Mouse (Mus musculus) kidney, postnatal 0 days (tissue): ENCODE results near the gene Arl13a. TPM values are rescaled to one million over a fixed set of nuclear protein-coding genes. Genes with fewer than 3 reads are reported as not detected.

ENCODE experiments used
- ATAC-seq: fragments of 200-750 bp; cut with Nextera tagmentation; replicated peaks from 2 replicates; pipeline ENCODE4 v1.8.0; 2017; ENCODE audit warnings: low read depth, moderate number of reproducible peaks, moderate TSS enrichment, moderate library complexity; ENCODE audit not compliant: low FRiP score
- DNase-seq: peaks from one replicate; pipeline ENCODE4 v3.0.0-alpha.2; 2016; ENCODE audit warnings: low spot score
- H3K27ac ChIP-seq: fragments of 300-500 bp; sonication (generic); 2 replicates; pipeline ENCODE4 v1.5.1; 2014; ENCODE audit warnings: mild to moderate bottlenecking
- H3K27me3 ChIP-seq: fragments of 300-500 bp; sonication (generic); 2 replicates; pipeline ENCODE4 v1.6.1; 2014; ENCODE audit warnings: low read length, mixed read lengths; ENCODE audit not compliant: insufficient read depth
- H3K36me3 ChIP-seq: fragments of 300-500 bp; sonication (generic); 2 replicates; pipeline ENCODE4 v1.6.1; 2014; ENCODE audit warnings: low read length, mixed read lengths; ENCODE audit not compliant: insufficient read depth
- H3K4me1 ChIP-seq: fragments of 300-500 bp; sonication (generic); replicated peaks from 2 replicates; pipeline ENCODE4 v1.6.1; 2014; ENCODE audit warnings: antibody characterized with exemption, low read length, mixed read lengths; ENCODE audit not compliant: insufficient read depth
- H3K4me2 ChIP-seq: fragments of 300-500 bp; sonication (generic); 2 replicates; pipeline ENCODE4 v1.6.1; 2014; ENCODE audit warnings: mild to moderate bottlenecking, low read length, moderate library complexity, mixed read lengths
- H3K4me3 ChIP-seq: fragments of 300-500 bp; sonication (generic); replicated peaks from 2 replicates; pipeline ENCODE4 v1.5.1; 2014; ENCODE audit warnings: low read depth, low read length
- H3K9ac ChIP-seq: fragments of 300-500 bp; sonication (generic); 2 replicates; pipeline ENCODE4 v1.6.1; 2014; ENCODE audit warnings: low read depth, low read length
- H3K9me3 ChIP-seq: fragments of 300-500 bp; sonication (generic); replicated peaks from 2 replicates; pipeline ENCODE4 v1.6.1; 2016; ENCODE audit warnings: low read length, inconsistent platforms, mixed read lengths
- CTCF ChIP-seq: IDR thresholded peaks from 2 replicates; pipeline ENCODE4 v1.5.1; 2016; ENCODE audit warnings: antibody characterized with exemption, low read depth, mild to moderate bottlenecking, moderate library complexity
- WGBS: fragments of 180-500 bp; shearing (Covaris S2); extraction: QIAGEN DNeasy Blood & Tissue Kit; methylation state at CpG from one replicate; pipeline ENCODE4 v1.1.7; 2014; 5-methylcytosine and 5-hydroxymethylcytosine counted together
- polyA plus RNA-seq: library from polyadenylated mRNA; unstranded; fragments of >200 nt; fragmentation: Nextera tagmentation; extraction: Ambion mirVana; gene quantifications from 2 replicates; pipeline ENCODE4 v1.2.1, GENCODE M21; 2015

Arl13a gene
- polyA plus RNA-seq, 1 experiment from 2014 or later: not detected

DNA sequence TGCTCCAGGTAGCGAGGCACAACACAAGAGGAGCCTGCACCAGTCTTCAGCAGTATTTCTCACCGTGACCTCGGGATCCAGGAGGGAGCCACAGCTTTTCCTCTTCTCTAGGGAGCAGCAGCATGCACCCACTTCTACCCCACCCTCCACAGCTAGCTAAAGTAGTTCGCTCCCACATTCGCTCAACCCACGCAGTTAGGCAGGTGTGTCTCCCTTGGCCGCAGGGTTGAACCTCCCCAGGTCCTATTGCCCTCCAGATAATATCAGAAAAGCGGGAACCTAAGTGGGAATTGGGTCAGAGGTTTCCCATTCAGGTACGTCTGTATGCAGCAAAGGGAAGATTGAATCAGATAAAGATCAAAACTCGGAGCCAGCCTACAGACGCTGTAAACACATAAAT, 24.5 kb upstream of the Arl13a start:
- WGBS: 21% methylated on average over 11 of the region's 11 CpGs
- H3K4me3 ChIP-seq: no peak overlapping the region
- no peaks in the 10 kb centered on the region for H3K27me3 ChIP-seq
- no peak overlapping the region for H3K9ac ChIP-seq
- ATAC-seq (no peak), DNase-seq (no peak)
- H3K36me3 ChIP-seq: no peaks in the 10 kb centered on the region
- H3K4me2 ChIP-seq: peak overlapping the region; percentile 46
- no peak overlapping the region for H3K27ac ChIP-seq
- TF ChIP-seq CTCF: no peak
- no peaks in the 10 kb centered on the region for H3K9me3 ChIP-seq
- H3K4me1 ChIP-seq: no peaks in the 10 kb centered on the region

DNA sequence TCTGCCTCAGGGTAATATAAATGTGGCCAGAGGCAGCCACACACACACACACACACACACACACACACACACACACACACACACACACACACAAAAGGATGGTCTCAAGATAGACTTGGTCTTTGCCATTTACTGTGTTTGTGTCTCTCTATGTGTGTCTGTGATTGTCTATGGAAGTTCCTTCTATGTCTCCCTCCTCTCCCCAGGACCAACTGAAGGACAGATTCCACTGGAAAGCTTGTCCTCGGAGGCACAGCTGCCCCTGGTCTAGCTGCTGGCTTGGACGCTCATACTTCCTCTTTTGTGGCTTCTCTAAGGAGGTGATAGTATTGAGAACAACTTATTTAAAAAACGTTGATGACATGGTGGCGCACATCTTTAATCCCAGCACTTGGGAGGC, 23.8 kb upstream of the Arl13a start:
- no peaks in the 10 kb centered on the region for H3K9me3 ChIP-seq
- DNase-seq (no peak), ATAC-seq (no peak)
- no peak overlapping the region for H3K4me2 ChIP-seq
- H3K9ac ChIP-seq: no peak overlapping the region
- H3K4me1 ChIP-seq: no peaks in the 10 kb centered on the region
- WGBS: 54% methylated on average over 4 of the region's 4 CpGs
- TF ChIP-seq CTCF: no peak
- no peak overlapping the region for H3K4me3 ChIP-seq
- H3K27ac ChIP-seq: no peak overlapping the region
- no peaks in the 10 kb centered on the region for H3K27me3 ChIP-seq
- H3K36me3 ChIP-seq: no peaks in the 10 kb centered on the region

DNA sequence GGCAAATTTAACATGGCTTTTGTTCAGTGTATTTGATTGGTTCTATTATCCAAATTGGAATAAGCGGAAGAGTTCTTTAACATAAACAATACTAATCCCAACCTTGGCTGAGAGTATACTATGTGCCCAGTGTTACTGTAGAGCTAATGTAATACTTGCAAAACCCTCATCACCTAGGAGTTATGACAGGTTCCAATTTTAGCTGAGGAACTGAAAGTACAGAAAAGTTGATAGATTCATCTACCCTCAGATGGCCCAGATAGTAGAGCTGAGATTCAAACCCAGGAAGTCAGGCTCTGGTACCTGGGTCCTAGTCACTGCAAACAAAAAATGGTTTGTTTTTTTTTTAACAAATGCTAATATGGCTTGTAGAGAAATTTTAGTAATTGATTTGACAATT, 16.7 kb upstream of the Arl13a start:
- H3K4me2 ChIP-seq: no peak overlapping the region
- no peaks in the 10 kb centered on the region for H3K36me3 ChIP-seq
- WGBS: 94% methylated on average over 1 of the region's 1 CpGs
- DNase-seq (no peak), ATAC-seq (no peak)
- H3K4me3 ChIP-seq: no peak overlapping the region
- no peaks in the 10 kb centered on the region for H3K27me3 ChIP-seq
- H3K9ac ChIP-seq: no peak overlapping the region
- H3K27ac ChIP-seq: no peak overlapping the region
- TF ChIP-seq CTCF: no peak
- no peaks in the 10 kb centered on the region for H3K4me1 ChIP-seq
- H3K9me3 ChIP-seq: no peaks in the 10 kb centered on the region

DNA sequence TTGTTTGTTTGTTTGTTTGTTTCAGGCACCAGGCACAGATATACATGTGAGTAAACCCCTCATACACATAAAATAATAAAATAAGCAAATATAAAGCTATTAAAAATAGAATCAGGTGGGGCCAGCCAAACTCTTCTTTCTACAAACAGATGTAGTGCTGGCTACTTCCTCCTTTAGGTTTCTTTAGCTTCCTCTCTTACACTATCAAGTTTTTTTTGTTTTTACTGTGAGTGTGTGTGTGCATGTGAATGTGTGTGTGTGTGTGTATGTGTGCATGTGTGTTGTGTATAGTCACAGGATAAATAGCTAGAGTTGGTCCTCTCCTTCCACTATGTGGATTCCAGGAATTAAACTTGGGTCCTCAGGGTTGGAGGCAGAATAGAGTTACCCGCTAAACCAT, 12.6 kb upstream of the Arl13a start:
- no peak for TF ChIP-seq CTCF
- 88% methylated on average over 1 of the region's 1 CpGs for WGBS
- no peak for DNase-seq
- no peaks in the 10 kb centered on the region for H3K27me3 ChIP-seq
- H3K27ac ChIP-seq: no peak overlapping the region
- no peaks in the 10 kb centered on the region for H3K36me3 ChIP-seq
- H3K4me1 ChIP-seq: no peaks in the 10 kb centered on the region
- H3K4me3 ChIP-seq: no peak overlapping the region
- no peak for ATAC-seq
- no peak overlapping the region for H3K9ac ChIP-seq
- H3K9me3 ChIP-seq: no peaks in the 10 kb centered on the region
- no peak overlapping the region for H3K4me2 ChIP-seq

DNA sequence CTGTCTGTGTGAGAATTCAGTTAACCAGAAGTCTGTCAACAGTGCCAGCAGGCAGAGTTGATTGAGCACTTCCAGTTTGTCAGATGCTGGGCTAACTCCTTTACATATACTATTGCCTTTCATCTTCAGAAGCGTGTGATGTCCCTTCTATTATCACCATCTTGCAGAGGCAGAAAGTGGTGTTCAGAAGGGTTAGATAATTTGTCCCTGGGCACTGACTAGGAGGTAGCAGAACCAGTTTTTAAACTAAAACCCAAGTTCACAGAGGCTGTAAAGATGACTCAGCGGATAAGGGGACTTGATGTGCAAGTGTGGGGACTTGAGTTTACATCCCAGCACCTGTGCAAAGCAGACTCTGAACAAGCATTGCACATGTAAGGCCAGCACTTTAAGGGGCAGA, 21.2 kb downstream of the Arl13a start:
- 76% methylated on average over 2 of the region's 2 CpGs for WGBS
- no peak for TF ChIP-seq CTCF
- ATAC-seq: no peak

DNA sequence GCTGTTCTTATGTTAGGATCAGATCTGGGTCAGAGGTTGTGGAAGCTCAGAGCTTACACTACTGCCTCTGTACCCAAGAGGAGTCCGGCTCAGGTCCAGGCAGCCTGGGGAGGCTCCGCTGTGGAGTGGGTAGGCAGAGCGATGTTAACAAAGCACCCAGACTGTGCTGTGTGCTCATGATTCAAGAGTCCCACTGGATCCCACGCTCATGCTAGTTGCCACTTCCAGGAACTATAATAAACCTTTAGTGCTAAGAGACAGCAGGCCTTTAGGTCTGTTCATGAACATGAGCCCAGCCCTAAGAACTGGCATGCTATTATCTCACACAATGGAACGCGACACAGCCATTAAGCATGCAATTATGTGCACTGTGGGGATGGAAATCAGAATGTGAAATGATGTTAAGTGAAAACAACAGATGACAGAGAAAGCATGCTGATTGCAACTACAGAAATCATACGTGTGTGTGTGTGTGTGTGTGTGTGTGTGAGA, 23.9 kb downstream of the Arl13a start:
- H3K27me3 ChIP-seq: no peaks in the 10 kb centered on the region
- no peaks in the 10 kb centered on the region for H3K4me1 ChIP-seq
- no peak overlapping the region for H3K4me2 ChIP-seq
- no peaks in the 10 kb centered on the region for H3K9me3 ChIP-seq
- no peak for TF ChIP-seq CTCF
- H3K9ac ChIP-seq: no peak overlapping the region
- H3K36me3 ChIP-seq: no peaks in the 10 kb centered on the region
- H3K4me3 ChIP-seq: no peak overlapping the region
- 87% methylated on average over 7 of the region's 7 CpGs for WGBS
- ATAC-seq (no peak), DNase-seq (no peak)
- no peak overlapping the region for H3K27ac ChIP-seq

More for the DNA sequence above, 21.2 kb downstream of the Arl13a start:
- Histone ChIP-seq H3K27me3 (no peaks in the 10 kb centered on the region), H3K4me2 (no peak overlapping the region), H3K4me1 (no peaks in the 10 kb centered on the region), H3K27ac (no peak overlapping the region), H3K9ac (no peak overlapping the region), H3K9me3 (no peaks in the 10 kb centered on the region), H3K36me3 (no peaks in the 10 kb centered on the region), H3K4me3 (no peak overlapping the region)
- DNase-seq: no peak

DNA sequence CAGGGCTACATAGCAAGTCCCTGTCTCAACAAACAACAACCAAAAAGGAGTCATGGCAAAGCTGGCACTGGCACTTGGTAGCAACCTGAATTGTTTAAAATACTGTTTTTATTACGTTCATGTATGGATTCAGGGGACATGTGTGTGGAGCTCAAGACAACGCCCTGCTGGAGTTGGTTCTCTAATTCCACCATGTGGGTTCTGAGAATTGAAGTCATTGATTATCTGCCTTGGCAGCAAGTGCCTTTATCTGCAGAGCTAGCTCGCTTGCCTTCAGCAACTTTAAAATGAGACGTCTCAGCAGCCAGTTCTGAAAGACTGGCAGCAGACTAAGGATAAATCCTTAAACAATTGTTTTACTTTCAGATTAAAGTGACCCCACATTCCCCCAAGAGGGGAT, 30.9 kb downstream of the Arl13a start:
- no peak overlapping the region for H3K9ac ChIP-seq
- H3K9me3 ChIP-seq: no peaks in the 10 kb centered on the region
- H3K4me1 ChIP-seq: no peaks in the 10 kb centered on the region
- no peak for TF ChIP-seq CTCF
- H3K4me2 ChIP-seq: no peak overlapping the region
- H3K27ac ChIP-seq: no peak overlapping the region
- H3K27me3 ChIP-seq: no peaks in the 10 kb centered on the region
- ATAC-seq (no peak), DNase-seq (no peak)
- H3K36me3 ChIP-seq: no peaks in the 10 kb centered on the region
- WGBS: 71% methylated on average over 4 of the region's 4 CpGs
- no peak overlapping the region for H3K4me3 ChIP-seq
